Mouse (Mus musculus) liver, embryonic 12.5 days (tissue): ENCODE results near the gene Lpp. TPM values are rescaled to one million over a fixed set of nuclear protein-coding genes. Genes with fewer than 3 reads are reported as not detected.

Source experiments
- ATAC-seq: fragments of 200-750 bp; cut with Nextera tagmentation; 2 replicates; pipeline ENCODE4 v1.8.0; 2017; ENCODE audit warnings: moderate number of reproducible peaks, mild to moderate bottlenecking, moderate library complexity
- H3K27ac ChIP-seq: fragments of 300-500 bp; sonication (generic); 2 replicates; pipeline ENCODE4 v1.5.1; 2016; ENCODE audit warnings: mild to moderate bottlenecking
- H3K27me3 ChIP-seq: fragments of 300-500 bp; sonication (generic); replicated peaks from 2 replicates; pipeline ENCODE4 v1.6.1; 2016; ENCODE audit warnings: mild to moderate bottlenecking, moderate library complexity
- H3K36me3 ChIP-seq: fragments of 300-500 bp; sonication (generic); 2 replicates; pipeline ENCODE4 v1.6.1; 2016; ENCODE audit warnings: mild to moderate bottlenecking, moderate library complexity
- H3K4me1 ChIP-seq: fragments of 300-500 bp; sonication (generic); 2 replicates; pipeline ENCODE4 v1.6.1; 2016
- H3K4me2 ChIP-seq: fragments of 300-500 bp; sonication (generic); 2 replicates; pipeline ENCODE4 v1.6.1; 2016; ENCODE audit warnings: mild to moderate bottlenecking, moderate library complexity
- H3K4me3 ChIP-seq: fragments of 300-500 bp; sonication (generic); 2 replicates; pipeline ENCODE4 v1.5.1; 2016; ENCODE audit warnings: mild to moderate bottlenecking, moderate library complexity
- H3K9ac ChIP-seq: fragments of 300-500 bp; sonication (generic); 2 replicates; pipeline ENCODE4 v1.6.1; 2016; ENCODE audit warnings: mild to moderate bottlenecking, moderate library complexity
- H3K9me3 ChIP-seq: fragments of 300-500 bp; sonication (generic); replicated peaks from 2 replicates; pipeline ENCODE4 v1.6.1; 2016; ENCODE audit warnings: mild to moderate bottlenecking, moderate library complexity
- WGBS: fragments of 180-500 bp; shearing (Covaris S2); methylation state at CpG from one replicate; pipeline ENCODE4 v1.1.7; 2016; ENCODE audit not compliant: insufficient replicate concordance; 5-methylcytosine and 5-hydroxymethylcytosine counted together
- polyA plus RNA-seq: library from polyadenylated mRNA; unstranded; fragments of >200 nt; fragmentation: Nextera tagmentation; extraction: Ambion mirVana; gene quantifications from 2 replicates; pipeline ENCODE4 v1.2.1, GENCODE M21; 2016

The Lpp gene
- polyA plus RNA-seq, 1 experiment from 2014 or later, result 9.5 TPM

GRCm38 (mm10) chr16:24778432-24779274 lies 385.3 kb downstream of the Lpp start:
- Histone ChIP-seq H3K27ac (no peak overlapping the region), H3K4me1 (no peaks in the 10 kb centered on the region), H3K4me2 (no peak overlapping the region), H3K4me3 (no peak overlapping the region), H3K9ac (no peak overlapping the region), H3K36me3 (no peaks in the 10 kb centered on the region), H3K9me3 (no peaks in the 10 kb centered on the region), H3K27me3 (no peaks in the 10 kb centered on the region)
- 64% methylated on average over 8 of the region's 8 CpGs for WGBS
- no peak for ATAC-seq

DNA sequence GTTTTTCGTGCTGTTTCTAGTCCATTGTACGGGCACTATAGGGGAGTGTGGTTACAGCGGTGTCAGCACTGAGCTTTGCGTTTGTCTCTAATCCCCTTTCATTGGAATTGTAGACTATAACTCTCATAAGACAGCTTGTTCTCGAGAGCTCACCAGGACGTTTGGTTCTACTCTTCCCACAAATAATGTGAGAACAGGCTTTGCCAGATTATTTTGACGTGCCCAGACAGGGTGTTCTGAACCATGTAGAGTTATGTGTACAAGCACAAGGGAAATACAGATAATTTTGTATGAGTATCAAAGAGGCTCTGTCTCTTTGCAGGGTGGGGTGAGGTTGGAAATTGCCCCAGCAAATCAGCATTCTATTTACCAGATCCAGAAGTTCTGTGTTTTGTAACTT lies 387.2 kb downstream of the Lpp start:
- H3K27ac ChIP-seq, result no peak overlapping the region
- ATAC-seq, result no peak

GRCm38 (mm10) chr16:24781922-24782321 lies 388.6 kb downstream of the Lpp start:
- 42% methylated on average over 3 of the region's 3 CpGs for WGBS
- no peak for ATAC-seq

More for the DNA sequence above, 387.2 kb downstream of the Lpp start:
- H3K4me2 ChIP-seq, result no peak overlapping the region
- H3K4me1 ChIP-seq, result no peaks in the 10 kb centered on the region
- WGBS, result 68% methylated on average over 7 of the region's 7 CpGs
- H3K27me3 ChIP-seq, result no peaks in the 10 kb centered on the region
- H3K9me3 ChIP-seq, result no peaks in the 10 kb centered on the region
- no peak overlapping the region for H3K4me3 ChIP-seq
- H3K9ac ChIP-seq, result no peak overlapping the region
- no peaks in the 10 kb centered on the region for H3K36me3 ChIP-seq

DNA sequence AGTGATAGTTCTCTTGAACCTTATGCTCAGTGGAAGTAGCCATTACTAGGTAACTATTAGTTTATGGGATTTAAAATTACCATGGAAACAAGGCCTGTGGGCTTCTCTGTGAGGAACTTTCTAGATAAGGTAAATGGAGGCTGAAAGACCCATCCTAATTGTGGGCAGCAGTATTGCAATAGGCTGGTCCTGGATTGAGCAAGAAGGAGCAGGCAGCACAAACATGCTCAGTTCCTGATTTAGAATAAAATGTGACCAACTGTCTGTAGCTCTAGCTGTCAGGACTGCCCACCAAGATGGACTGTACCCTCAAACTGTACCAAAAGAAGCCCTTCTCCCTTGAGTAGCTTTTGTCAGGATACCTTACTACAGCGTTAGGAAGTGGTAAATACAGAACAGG lies 392.3 kb downstream of the Lpp start:
- Histone ChIP-seq H3K36me3 (no peaks in the 10 kb centered on the region), H3K4me2 (no peak overlapping the region), H3K27ac (no peak overlapping the region), H3K4me1 (no peaks in the 10 kb centered on the region), H3K9me3 (no peaks in the 10 kb centered on the region), H3K4me3 (no peak overlapping the region), H3K27me3 (no peaks in the 10 kb centered on the region), H3K9ac (no peak overlapping the region)
- WGBS, result 71% methylated on average over 1 of the region's 1 CpGs
- ATAC-seq, result no peak

More at GRCm38 (mm10) chr16:24781922-24782321, 388.6 kb downstream of the Lpp start:
- Histone ChIP-seq H3K36me3 (no peaks in the 10 kb centered on the region), H3K9ac (no peak overlapping the region), H3K4me1 (no peaks in the 10 kb centered on the region), H3K4me2 (no peak overlapping the region), H3K4me3 (no peak overlapping the region), H3K9me3 (no peaks in the 10 kb centered on the region), H3K27me3 (no peaks in the 10 kb centered on the region), H3K27ac (no peak overlapping the region)

DNA sequence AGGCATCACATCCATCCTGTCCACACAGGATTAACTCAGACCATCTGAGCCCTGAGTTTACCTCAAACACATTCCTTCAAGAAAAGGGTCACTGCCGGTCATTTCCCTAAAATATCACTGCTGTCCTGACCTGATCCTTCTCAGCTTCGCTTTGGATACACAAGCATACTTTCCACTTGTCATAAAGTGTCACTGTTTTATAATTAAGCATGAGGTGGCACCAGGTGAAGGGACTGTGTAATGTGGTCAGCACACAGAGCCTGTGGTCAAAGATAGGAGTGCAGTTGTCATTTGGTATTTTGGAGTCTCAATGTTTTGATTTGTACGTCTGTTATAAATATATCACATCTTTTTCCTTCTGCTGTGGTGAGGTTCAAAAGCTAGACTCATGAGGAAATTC lies 395.7 kb downstream of the Lpp start:
- H3K36me3 ChIP-seq, result no peaks in the 10 kb centered on the region
- H3K4me1 ChIP-seq, result no peaks in the 10 kb centered on the region
- H3K27ac ChIP-seq, result no peak overlapping the region
- no peaks in the 10 kb centered on the region for H3K27me3 ChIP-seq
- no peak for ATAC-seq
- no peak overlapping the region for H3K4me2 ChIP-seq
- no peaks in the 10 kb centered on the region for H3K9me3 ChIP-seq
- H3K4me3 ChIP-seq, result no peak overlapping the region
- WGBS, result 71% methylated on average over 3 of the region's 3 CpGs
- H3K9ac ChIP-seq, result no peak overlapping the region

- Histone ChIP-seq H3K9ac (no peak overlapping the region), H3K36me3 (no peaks in the 10 kb centered on the region), H3K4me1 (no peaks in the 10 kb centered on the region), H3K27ac (no peak overlapping the region), H3K27me3 (no peaks in the 10 kb centered on the region), H3K4me3 (no peak overlapping the region), H3K9me3 (no peaks in the 10 kb centered on the region), H3K4me2 (no peak overlapping the region)
- no peak for ATAC-seq
- WGBS, result 89% methylated on average over 1 of the region's 1 CpGs
Observed at GRCm38 (mm10) chr16:24791387-24791786, 398.1 kb downstream of the Lpp start.

DNA sequence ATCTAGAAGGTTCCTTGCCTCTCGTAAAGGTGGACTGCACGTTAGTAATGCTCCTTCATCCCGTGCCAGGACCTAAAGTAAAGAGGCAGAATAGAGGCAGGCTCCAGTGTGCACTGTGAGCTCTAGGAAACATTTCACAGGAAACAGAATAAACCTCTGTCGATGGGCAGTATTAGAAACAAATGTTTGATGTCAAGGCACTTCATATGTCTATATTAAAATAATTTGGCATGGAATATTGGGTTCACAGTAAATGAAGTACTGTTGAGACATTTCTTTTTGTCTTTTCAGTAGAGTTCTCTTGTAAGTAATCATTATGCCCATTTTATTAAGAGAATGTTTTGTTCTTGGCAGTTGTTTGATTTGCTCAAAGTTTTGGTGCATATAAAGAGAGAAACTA lies 398.7 kb downstream of the Lpp start:
- Histone ChIP-seq H3K4me3 (no peak overlapping the region), H3K4me2 (no peak overlapping the region), H3K27me3 (no peaks in the 10 kb centered on the region), H3K36me3 (no peaks in the 10 kb centered on the region), H3K27ac (no peak overlapping the region), H3K4me1 (no peaks in the 10 kb centered on the region), H3K9ac (no peak overlapping the region), H3K9me3 (no peaks in the 10 kb centered on the region)
- no peak for ATAC-seq
- 70% methylated on average over 4 of the region's 4 CpGs for WGBS

DNA sequence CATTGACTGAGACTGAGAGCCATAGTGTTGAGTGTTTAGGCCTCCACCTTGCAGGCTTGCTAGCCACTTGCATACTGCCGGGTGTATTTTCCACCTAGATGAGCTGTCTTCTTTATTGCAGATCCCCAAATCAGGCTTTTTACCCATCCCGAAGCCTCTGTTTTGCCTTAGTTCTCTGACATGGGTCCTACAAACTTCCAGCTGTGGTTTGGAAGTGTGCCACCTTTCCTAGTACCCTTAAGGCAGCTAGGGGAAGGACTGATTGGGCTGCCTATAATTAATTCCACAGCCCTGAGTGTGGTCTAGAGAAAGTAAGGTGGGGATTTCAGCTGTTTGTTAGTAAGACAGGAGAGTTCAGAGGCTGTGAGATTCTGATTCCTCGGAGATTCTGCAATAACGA lies 399.5 kb downstream of the Lpp start:
- no peak for ATAC-seq
- Histone ChIP-seq H3K9me3 (no peaks in the 10 kb centered on the region), H3K4me2 (no peak overlapping the region), H3K27ac (no peak overlapping the region), H3K36me3 (no peaks in the 10 kb centered on the region), H3K4me1 (no peaks in the 10 kb centered on the region), H3K9ac (no peak overlapping the region), H3K27me3 (no peaks in the 10 kb centered on the region), H3K4me3 (no peak overlapping the region)
- 71% methylated on average over 4 of the region's 4 CpGs for WGBS

- 55% methylated on average over 2 of the region's 2 CpGs for WGBS
- ATAC-seq, result no peak
- H3K9me3 ChIP-seq, result no peaks in the 10 kb centered on the region
- H3K4me1 ChIP-seq, result no peaks in the 10 kb centered on the region
- no peak overlapping the region for H3K4me2 ChIP-seq
- no peaks in the 10 kb centered on the region for H3K27me3 ChIP-seq
- H3K9ac ChIP-seq, result no peak overlapping the region
- H3K36me3 ChIP-seq, result no peaks in the 10 kb centered on the region
- H3K4me3 ChIP-seq, result no peak overlapping the region
- no peak overlapping the region for H3K27ac ChIP-seq
Observed at GRCm38 (mm10) chr16:24794665-24795064, 401.4 kb downstream of the Lpp start.

DNA sequence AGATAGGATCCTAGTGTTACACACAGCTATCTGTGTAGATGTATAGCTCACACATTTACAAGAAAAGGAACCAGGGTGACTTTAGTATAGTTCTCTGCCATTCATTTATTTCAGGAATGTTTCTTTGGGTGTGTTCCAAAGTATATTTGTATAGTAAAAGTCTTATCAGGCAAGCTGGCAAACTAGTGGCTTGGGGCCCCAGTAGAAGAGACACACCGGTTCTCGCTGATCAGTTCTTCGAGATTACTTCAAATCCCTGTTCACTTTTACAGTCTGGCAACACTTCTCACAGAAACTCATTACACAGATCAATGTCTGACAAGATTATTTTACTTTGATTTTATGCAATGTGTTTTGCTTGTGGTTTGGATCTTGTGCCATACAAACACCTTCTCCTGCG lies 408.0 kb downstream of the Lpp start:
- H3K4me1 ChIP-seq, result no peaks in the 10 kb centered on the region
- 51% methylated on average over 4 of the region's 4 CpGs for WGBS
- no peaks in the 10 kb centered on the region for H3K36me3 ChIP-seq
- H3K27me3 ChIP-seq, result no peaks in the 10 kb centered on the region
- ATAC-seq, result no peak
- H3K4me3 ChIP-seq, result no peak overlapping the region
- no peak overlapping the region for H3K4me2 ChIP-seq
- no peak overlapping the region for H3K9ac ChIP-seq
- H3K27ac ChIP-seq, result no peak overlapping the region
- no peaks in the 10 kb centered on the region for H3K9me3 ChIP-seq

DNA sequence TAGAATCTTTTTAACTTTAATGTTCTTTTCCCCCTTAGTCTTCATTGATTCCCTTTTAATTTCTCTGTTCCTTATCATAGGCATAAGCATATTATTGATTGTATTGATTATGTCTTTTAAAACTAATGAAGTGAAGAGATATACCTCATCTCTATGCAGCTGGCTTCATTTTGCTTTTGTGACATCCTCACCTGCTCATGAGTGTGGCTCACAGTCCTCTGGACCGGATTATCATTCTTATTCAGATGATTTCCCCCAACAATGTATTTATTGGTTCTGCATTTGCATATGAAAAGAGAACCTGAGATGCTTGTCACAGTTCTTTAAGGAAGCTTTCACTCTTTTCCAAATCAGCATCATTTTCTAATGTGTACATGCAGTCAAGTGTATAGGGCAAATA lies 408.5 kb downstream of the Lpp start:
- no peaks in the 10 kb centered on the region for H3K27me3 ChIP-seq
- H3K4me1 ChIP-seq, result no peaks in the 10 kb centered on the region
- H3K36me3 ChIP-seq, result no peaks in the 10 kb centered on the region
- H3K27ac ChIP-seq, result no peak overlapping the region
- no peak for ATAC-seq
- H3K9ac ChIP-seq, result no peak overlapping the region
- no peak overlapping the region for H3K4me3 ChIP-seq
- no peaks in the 10 kb centered on the region for H3K9me3 ChIP-seq
- 77% methylated on average over 1 of the region's 1 CpGs for WGBS
- H3K4me2 ChIP-seq, result no peak overlapping the region

GRCm38 (mm10) chr16:24806093-24806492 lies 412.8 kb downstream of the Lpp start:
- Histone ChIP-seq H3K9ac (no peak overlapping the region), H3K27me3 (no peaks in the 10 kb centered on the region), H3K4me3 (no peak overlapping the region), H3K4me2 (no peak overlapping the region), H3K36me3 (no peaks in the 10 kb centered on the region), H3K27ac (no peak overlapping the region), H3K9me3 (no peaks in the 10 kb centered on the region), H3K4me1 (no peaks in the 10 kb centered on the region)
- no peak for ATAC-seq
- 64% methylated on average over 1 of the region's 1 CpGs for WGBS

- Histone ChIP-seq H3K4me3 (no peak overlapping the region), H3K4me1 (no peaks in the 10 kb centered on the region), H3K27me3 (no peaks in the 10 kb centered on the region), H3K36me3 (no peaks in the 10 kb centered on the region), H3K4me2 (no peak overlapping the region), H3K9ac (no peak overlapping the region), H3K27ac (no peak overlapping the region), H3K9me3 (no peaks in the 10 kb centered on the region)
- 52% methylated on average over 4 of the region's 4 CpGs for whole genome bisulfite sequencing
- no peak for ATAC-seq
Observed at GRCm38 (mm10) chr16:24807565-24807964, 414.3 kb downstream of the Lpp start.
